Comparison of ENCODE assay signal across 10 mouse cellular contexts in genomic region chrX:166416196-166416595, GRCm38 (mm10). TPM values are rescaled to one million over a fixed set of nuclear protein-coding genes. Genes with fewer than 3 reads are reported as not detected.
DNase-seq lines count a peak whose midpoint lies in the region; ATAC-seq lines count a peak whose summit lies in the region.
"Had no signal": no experiment of that assay in that cellular context is flagged by ENCODE, and none has a peak within 500 bp of the region (broad histone marks: within the 10 kb centered on the region; RNA-seq: fewer than 3 reads in every experiment).

No protein-coding gene starts in this region.

- H3K4me1 ChIP-seq in kidney, embryonic 16.5 days (ENCODE audit: insufficient read depth, low read length): no peaks in the 10 kb centered on the region
- H3K4me1 ChIP-seq: lung, embryonic 15.5 days; stomach, embryonic 15.5 days had no signal

- WGBS in kidney, embryonic 16.5 days: 75% methylated on average over 5 of the region's 6 CpGs

- H3K27me3 ChIP-seq in kidney, embryonic 16.5 days (ENCODE audit: insufficient read depth, low read length): no peaks in the 10 kb centered on the region; the same call in 1 of the 2 replicates
- H3K27me3 ChIP-seq: stomach, embryonic 15.5 days had no signal

- no peak for ATAC-seq in kidney, embryonic 16.5 days (ENCODE audit: low FRiP score, low TSS enrichment)

- no peak overlapping the region for H3K4me2 ChIP-seq in kidney, embryonic 16.5 days (replicated peaks; ENCODE audit: low read depth, low read length)
- H3K4me2 ChIP-seq: lung, embryonic 15.5 days; stomach, embryonic 15.5 days had no signal

- H3K36me3 ChIP-seq in kidney, embryonic 16.5 days (ENCODE audit: insufficient read depth, low read length): no peaks in the 10 kb centered on the region
- H3K36me3 ChIP-seq: lung, embryonic 15.5 days; stomach, embryonic 15.5 days had no signal

- H3K27ac ChIP-seq in kidney, embryonic 16.5 days (ENCODE audit: low read length): no peak overlapping the region
- H3K27ac ChIP-seq: lung, embryonic 15.5 days; stomach, embryonic 15.5 days had no signal

- H3K4me3 ChIP-seq in kidney, embryonic 16.5 days (ENCODE audit: low read length): no peak overlapping the region
- H3K4me3 ChIP-seq: lung, embryonic 15.5 days; stomach, embryonic 15.5 days had no signal

- no peaks in the 10 kb centered on the region for H3K9me3 ChIP-seq in kidney, embryonic 16.5 days (ENCODE audit: low read length)
- H3K9me3 ChIP-seq: lung, embryonic 15.5 days; stomach, embryonic 15.5 days had no signal

- peak; percentile 27 for DNase-seq in kidney, adult 18-20 months
- peak; percentile 46 for DNase-seq in A20 (ENCODE audit: low read depth, low spot score)
- peak; percentile 66 for DNase-seq in ES-CJ7 (ENCODE audit: low read depth, low spot score)
- DNase-seq in cerebellum, postnatal 36 days: peak; percentile 45
- DNase-seq in lung, postnatal 10 days: peak; percentile 10
- no peak for DNase-seq in Muller cell, postnatal 12 days (ENCODE audit: inconsistent ontology term)
- DNase-seq in urinary bladder, adult 2 months (ENCODE audit: low spot score): no peak

- H3K9ac ChIP-seq in kidney, embryonic 16.5 days (replicated peaks; ENCODE audit: low read length): no peak overlapping the region
- H3K9ac ChIP-seq: lung, embryonic 15.5 days; stomach, embryonic 15.5 days had no signal

RNA-seq across cellular contexts. Expression of gene Trappc2, which starts 24.2 kb away (rescaled TPM):
- 23.4 and 23.9 TPM in 2 replicates for polyA plus RNA-seq in kidney, embryonic 16.5 days (2015; fragmentation: Nextera tagmentation; extraction: Ambion mirVana)
- polyA plus RNA-seq in urinary bladder, adult 2 months (2012; rRNA removed): 16.4 and 18.1 TPM in 2 replicates

RNA-seq across cellular contexts. Expression of gene Ofd1, which starts 24.3 kb away (rescaled TPM):
- 6.1 TPM in 2 replicates for polyA plus RNA-seq in kidney, embryonic 16.5 days (2015; fragmentation: Nextera tagmentation; extraction: Ambion mirVana)
- 5.0 and 5.1 TPM in 2 replicates for polyA plus RNA-seq in urinary bladder, adult 2 months (2012; rRNA removed)

Comparison
In these comparisons a context has a peak if more than half of its experiments do, and no peak if none do; other contexts are left out.
1. DNase-seq: peak in kidney, adult 18-20 months (single experiment), A20 (single experiment), ES-CJ7 (single experiment), cerebellum, postnatal 36 days (2 of 2) and lung, postnatal 10 days (single experiment); none in Muller cell, postnatal 12 days (single experiment) and urinary bladder, adult 2 months (single experiment).